Comparison of ENCODE assay signal across 7 mouse cellular contexts in genomic region chr2:18778220-18778619, GRCm38 (mm10).
DNase-seq lines count a peak whose midpoint lies in the region; ATAC-seq and TF ChIP-seq lines count a peak whose summit lies in the region.

No protein-coding gene starts in this region.

- no peaks in the 10 kb centered on the region for H3K36me3 ChIP-seq in forebrain, postnatal 0 days (ENCODE audit: insufficient read depth)
- H3K36me3 ChIP-seq in midbrain, embryonic 12.5 days: no peaks in the 10 kb centered on the region

- 4% methylated on average over 9 of the region's 9 CpGs for WGBS in forebrain, postnatal 0 days
- 11% methylated on average over 9 of the region's 9 CpGs for WGBS in midbrain, embryonic 12.5 days

- peak; percentile 70 for DNase-seq in Muller cell, postnatal 12 days (ENCODE audit: inconsistent ontology term)
- peak; percentile 35 for DNase-seq in ZHBTc4 (ENCODE audit: low read depth, low spot score)
- peak; percentile 73 for DNase-seq in forebrain, postnatal 0 days
- peak; percentile 41 to 42 for DNase-seq in kidney, postnatal 25 days
- no peak for DNase-seq in thymus, postnatal 0 days (ENCODE audit: low spot score)

- ATAC-seq in forebrain, postnatal 0 days: peak; percentile 84
- ATAC-seq in midbrain, embryonic 12.5 days (ENCODE audit: low FRiP score, low read depth): peak; percentile 93
- ATAC-seq in frontal cortex, adult (ENCODE audit: low TSS enrichment): no peak

- no peaks in the 10 kb centered on the region for H3K27me3 ChIP-seq in forebrain, postnatal 0 days (ENCODE audit: insufficient read depth, low read length)
- H3K27me3 ChIP-seq in midbrain, embryonic 12.5 days: peaks cover 46% of the 10 kb centered on the region

- no peak overlapping the region for H3K27ac ChIP-seq in forebrain, postnatal 0 days (ENCODE audit: low read depth, low read length)
- no peak overlapping the region for H3K27ac ChIP-seq in midbrain, embryonic 12.5 days (replicated peaks)

- H3K9ac ChIP-seq in forebrain, postnatal 0 days: no peak overlapping the region
- H3K9ac ChIP-seq in midbrain, embryonic 12.5 days (replicated peaks): no peak overlapping the region

- H3K4me3 ChIP-seq in forebrain, postnatal 0 days (ENCODE audit: low read depth, low read length): no peak overlapping the region
- no peak overlapping the region for H3K4me3 ChIP-seq in midbrain, embryonic 12.5 days

- H3K4me2 ChIP-seq in forebrain, postnatal 0 days (ENCODE audit: low read depth): 0 out of 2 replicates have a peak overlapping the region, but pooled peaks have one; percentile 14
- peak overlapping the region; percentile 14 for H3K4me2 ChIP-seq in midbrain, embryonic 12.5 days (replicated peaks)

- H3K4me1 ChIP-seq in forebrain, postnatal 0 days (ENCODE audit: insufficient read depth): no peaks in the 10 kb centered on the region
- H3K4me1 ChIP-seq in midbrain, embryonic 12.5 days: peaks cover 10% of the 10 kb centered on the region

- no peak for TF ChIP-seq CTCF in forebrain, postnatal 0 days (IDR thresholded peaks at IDR 0.05; ENCODE audit: low read depth)

- no peaks in the 10 kb centered on the region for H3K9me3 ChIP-seq in forebrain, postnatal 0 days (ENCODE audit: low read length)
- no peaks in the 10 kb centered on the region for H3K9me3 ChIP-seq in midbrain, embryonic 12.5 days
